Comparison of ENCODE assay signal across 11 mouse cellular contexts in genomic region chr6:40116225-40116624, GRCm38 (mm10).
"Had no signal": no experiment of that assay in that cellular context is flagged by ENCODE, and none has a peak within 500 bp of the region (broad histone marks: within the 10 kb centered on the region; RNA-seq: fewer than 3 reads in every experiment).

No protein-coding gene starts in this region.

- H3K4me1 ChIP-seq: liver, embryonic 15.5 days had no signal

- DNase-seq: kidney, adult 8-10 months; kidney, postnatal 25 days; left cerebral cortex, postnatal 4 days; lung, adult 2 months; lung, postnatal 36 days; right cerebral cortex, adult 18-20 months had no signal

- H3K36me3 ChIP-seq: limb, embryonic 13.5 days; liver, embryonic 15.5 days had no signal

- H3K9me3 ChIP-seq: limb, embryonic 13.5 days; liver, embryonic 15.5 days had no signal

- ATAC-seq: intestine, postnatal 0 days; lung, postnatal 0 days had no signal

- H3K27ac ChIP-seq: limb, embryonic 13.5 days; liver, embryonic 15.5 days; stomach, postnatal 0 days had no signal

- H3K27me3 ChIP-seq: limb, embryonic 13.5 days; liver, embryonic 15.5 days had no signal

- H3K4me3 ChIP-seq: limb, embryonic 13.5 days; liver, embryonic 15.5 days had no signal

- H3K4me2 ChIP-seq: limb, embryonic 13.5 days; liver, embryonic 15.5 days had no signal

- H3K9ac ChIP-seq: limb, embryonic 13.5 days; liver, embryonic 15.5 days had no signal
